Mouse (Mus musculus) megakaryocyte, embryonic 14.5 days (primary cell): ENCODE measurements around the gene Fam155a.

Experiments
- FLI1 ChIP-seq: IDR thresholded peaks from 2 replicates; pipeline ENCODE4 v1.6.1; 2012; ENCODE audit warnings: low read length, inconsistent platforms, mixed read lengths
- GATA1 ChIP-seq: IDR thresholded peaks from 3 replicates; pipeline ENCODE4 v1.6.1; 2012; ENCODE audit warnings: mixed read lengths, low read length, inconsistent platforms, borderline replicate concordance

- TF ChIP-seq GATA1 = no peak
- no peak for TF ChIP-seq FLI1
These were observed 37.6 kb upstream of the Fam155a start for GRCm38 (mm10) chr8:9808596-9808995.
